Mouse (Mus musculus) hindbrain, embryonic 15.5 days (tissue): ENCODE data around the gene Glrp1. TPM values are rescaled to one million over a fixed set of nuclear protein-coding genes. Genes with fewer than 3 reads are reported as not detected.

ENCODE experiments used
- ATAC-seq: fragments of 200-750 bp; cut with Nextera tagmentation; 2 replicates; pipeline ENCODE4 v1.8.0; 2017; ENCODE audit warnings: low read depth, moderate number of reproducible peaks, moderate TSS enrichment; ENCODE audit not compliant: low FRiP score
- H3K27ac ChIP-seq: fragments of 300-500 bp; sonication (generic); replicated peaks from 2 replicates; pipeline ENCODE4 v1.5.1; 2015; ENCODE audit warnings: mild to moderate bottlenecking, inconsistent platforms
- H3K27me3 ChIP-seq: fragments of 300-500 bp; sonication (generic); 2 replicates; pipeline ENCODE4 v1.6.1; 2015; ENCODE audit warnings: control low read depth, inconsistent platforms
- H3K36me3 ChIP-seq: fragments of 300-500 bp; sonication (generic); 2 replicates; pipeline ENCODE4 v1.6.1; 2015; ENCODE audit warnings: control low read depth, inconsistent platforms
- H3K4me1 ChIP-seq: fragments of 300-500 bp; sonication (generic); replicated peaks from 2 replicates; pipeline ENCODE4 v1.6.1; 2015; ENCODE audit warnings: control low read depth, inconsistent platforms
- H3K4me2 ChIP-seq: fragments of 300-500 bp; sonication (generic); 2 replicates; pipeline ENCODE4 v1.6.1; 2015; ENCODE audit warnings: moderate library complexity, mild to moderate bottlenecking, inconsistent platforms
- H3K4me3 ChIP-seq: fragments of 300-500 bp; sonication (generic); 2 replicates; pipeline ENCODE4 v1.5.1; 2015; ENCODE audit warnings: mild to moderate bottlenecking, inconsistent platforms
- H3K9ac ChIP-seq: fragments of 300-500 bp; sonication (generic); 2 replicates; pipeline ENCODE4 v1.6.1; 2015; ENCODE audit warnings: inconsistent platforms
- H3K9me3 ChIP-seq: fragments of 300-500 bp; sonication (generic); 2 replicates; pipeline ENCODE4 v1.6.1; 2016; ENCODE audit warnings: control low read depth, inconsistent platforms
- WGBS: fragments of 180-500 bp; shearing (Covaris S2); methylation state at CpG from one replicate; pipeline ENCODE4 v1.1.7; 2015; 5-methylcytosine and 5-hydroxymethylcytosine counted together
- polyA plus RNA-seq: library from polyadenylated mRNA; unstranded; fragments of >200 nt; fragmentation: Nextera tagmentation; extraction: Ambion mirVana; gene quantifications from 2 replicates; pipeline ENCODE4 v1.2.1, GENCODE M21; 2015

The Glrp1 gene
- polyA plus RNA-seq, 1 experiment from 2014 or later: not detected

DNA sequence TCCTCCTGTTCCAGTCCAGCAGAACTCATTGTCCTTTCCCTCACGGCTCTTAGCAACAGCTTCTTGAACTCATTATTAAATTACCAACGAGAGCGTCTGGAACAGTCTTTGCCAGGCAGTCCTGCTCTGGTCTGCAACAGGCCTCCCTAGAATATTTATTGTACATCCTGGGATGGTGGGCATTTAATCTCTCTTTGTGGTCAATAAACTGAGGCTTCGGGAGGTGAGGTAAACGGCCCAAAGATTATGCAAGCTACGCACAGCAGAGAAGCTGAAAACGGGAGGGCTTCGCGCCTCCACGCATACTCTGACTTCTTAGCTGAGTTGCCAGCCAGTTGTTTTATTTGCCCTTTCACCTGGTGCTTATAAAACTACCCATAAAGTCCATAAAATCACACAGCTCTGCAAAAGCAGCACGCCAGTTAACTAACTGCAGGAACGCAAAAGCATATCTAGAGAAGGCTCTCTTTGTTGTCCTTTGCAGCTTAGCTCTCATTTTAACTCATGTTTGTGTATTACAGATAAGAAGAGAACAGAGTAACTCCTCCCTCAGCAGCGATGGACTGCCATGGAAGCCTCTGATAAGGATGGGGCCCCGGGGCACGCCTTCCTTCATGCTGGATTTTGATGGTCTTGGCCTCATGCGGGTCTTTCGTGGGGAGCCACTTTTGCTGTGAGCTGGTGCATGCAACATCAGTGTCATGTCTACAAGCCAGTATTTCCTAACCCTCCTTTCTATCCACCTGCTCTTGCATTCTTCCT, 18.1 kb downstream of the Glrp1 start:
- H3K9me3 ChIP-seq: no peaks in the 10 kb centered on the region
- WGBS: 74% methylated on average over 17 of the region's 17 CpGs
- H3K36me3 ChIP-seq: no peaks in the 10 kb centered on the region
- no peak for ATAC-seq
- no peak overlapping the region for H3K9ac ChIP-seq
- no peak overlapping the region for H3K4me2 ChIP-seq
- no peaks in the 10 kb centered on the region for H3K4me1 ChIP-seq
- H3K27me3 ChIP-seq: no peaks in the 10 kb centered on the region
- H3K27ac ChIP-seq: no peak overlapping the region
- no peak overlapping the region for H3K4me3 ChIP-seq

- ATAC-seq: no peak
- Histone ChIP-seq H3K27ac (no peak overlapping the region), H3K9me3 (no peaks in the 10 kb centered on the region), H3K4me3 (no peak overlapping the region), H3K4me2 (no peak overlapping the region), H3K36me3 (no peaks in the 10 kb centered on the region), H3K9ac (no peak overlapping the region), H3K27me3 (no peaks in the 10 kb centered on the region), H3K4me1 (no peaks in the 10 kb centered on the region)
- 92% methylated on average over 10 of the region's 10 CpGs for WGBS
Measured at GRCm38 (mm10) chr1:88490164-88490563, 19.7 kb downstream of the Glrp1 start.

- Histone ChIP-seq H3K9me3 (no peaks in the 10 kb centered on the region), H3K9ac (no peak overlapping the region), H3K36me3 (no peaks in the 10 kb centered on the region), H3K27me3 (no peaks in the 10 kb centered on the region), H3K4me2 (no peak overlapping the region), H3K4me3 (no peak overlapping the region), H3K27ac (no peak overlapping the region), H3K4me1 (no peaks in the 10 kb centered on the region)
- ATAC-seq: no peak
- WGBS: 61% methylated on average over 4 of the region's 4 CpGs
Measured at GRCm38 (mm10) chr1:88488957-88489356, 20.9 kb downstream of the Glrp1 start.

- WGBS: 78% methylated on average over 4 of the region's 4 CpGs
- ATAC-seq: no peak
Measured at GRCm38 (mm10) chr1:88486336-88486735, 23.5 kb downstream of the Glrp1 start.

GRCm38 (mm10) chr1:88484059-88484458, 25.8 kb downstream of the Glrp1 start:
- no peaks in the 10 kb centered on the region for H3K27me3 ChIP-seq
- H3K27ac ChIP-seq: no peak overlapping the region
- H3K4me2 ChIP-seq: no peak overlapping the region
- no peak overlapping the region for H3K4me3 ChIP-seq
- peaks cover 16% of the 10 kb centered on the region for H3K4me1 ChIP-seq
- WGBS: 79% methylated on average over 4 of the region's 4 CpGs
- no peaks in the 10 kb centered on the region for H3K36me3 ChIP-seq
- ATAC-seq: no peak
- no peaks in the 10 kb centered on the region for H3K9me3 ChIP-seq
- no peak overlapping the region for H3K9ac ChIP-seq

More at GRCm38 (mm10) chr1:88486336-88486735, 23.5 kb downstream of the Glrp1 start:
- no peaks in the 10 kb centered on the region for H3K27me3 ChIP-seq
- H3K4me1 ChIP-seq: peaks cover 10% of the 10 kb centered on the region
- H3K9ac ChIP-seq: no peak overlapping the region
- no peak overlapping the region for H3K27ac ChIP-seq
- no peaks in the 10 kb centered on the region for H3K36me3 ChIP-seq
- no peak overlapping the region for H3K4me2 ChIP-seq
- no peaks in the 10 kb centered on the region for H3K9me3 ChIP-seq
- H3K4me3 ChIP-seq: no peak overlapping the region

- no peaks in the 10 kb centered on the region for H3K27me3 ChIP-seq
- H3K9ac ChIP-seq: no peak overlapping the region
- H3K27ac ChIP-seq: peak overlapping the region; percentile 66; the same call in 1 of the 2 replicates
- no peaks in the 10 kb centered on the region for H3K36me3 ChIP-seq
- H3K4me3 ChIP-seq: no peak overlapping the region
- peaks cover 23% of the 10 kb centered on the region for H3K4me1 ChIP-seq
- peak; percentile 55; the same call in 1 of the 2 replicates for ATAC-seq
- H3K9me3 ChIP-seq: no peaks in the 10 kb centered on the region
- H3K4me2 ChIP-seq: no peak overlapping the region
- 47% methylated on average over 17 of the region's 17 CpGs for WGBS
Measured at GRCm38 (mm10) chr1:88482142-88483099, 27.4 kb downstream of the Glrp1 start.

DNA sequence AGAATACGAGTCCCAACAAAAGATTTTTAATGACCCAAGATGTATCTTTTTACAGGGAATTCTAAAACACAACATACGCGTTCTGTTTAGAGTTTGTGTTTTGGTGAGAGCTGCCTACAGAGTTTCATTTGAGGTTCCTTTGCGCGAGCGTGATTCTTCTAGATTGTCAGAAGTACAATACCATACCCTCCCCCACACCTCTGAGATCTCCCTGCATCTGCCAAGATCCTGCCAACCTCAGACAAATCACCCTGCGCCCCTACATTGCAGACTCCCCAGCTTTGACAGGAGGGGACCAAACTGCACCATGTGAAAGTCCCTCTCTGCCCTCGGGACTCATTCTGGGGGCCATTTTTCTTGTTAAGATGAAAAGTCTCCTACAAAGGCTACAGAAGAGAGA, 29.3 kb downstream of the Glrp1 start:
- no peaks in the 10 kb centered on the region for H3K9me3 ChIP-seq

DNA sequence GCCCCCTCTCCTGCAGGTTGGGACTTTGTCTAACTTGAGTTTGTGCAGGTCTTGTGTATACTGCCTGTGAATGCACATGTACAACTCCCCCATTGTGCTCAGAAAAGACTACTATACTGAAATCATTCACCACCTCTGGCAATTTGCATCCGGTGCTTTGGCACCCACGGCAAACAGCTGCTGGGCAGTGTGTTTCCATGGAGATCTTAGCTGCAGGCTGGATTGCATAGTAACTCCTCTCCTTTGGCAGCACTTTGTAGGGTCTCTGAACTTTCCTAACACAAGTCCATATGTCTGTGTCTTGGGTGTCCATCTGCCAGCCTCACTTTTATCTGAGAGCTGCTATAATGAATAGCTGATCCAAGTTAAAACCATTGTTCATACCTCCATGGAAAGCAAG, 31.7 kb downstream of the Glrp1 start:
- Histone ChIP-seq H3K9me3 (no peaks in the 10 kb centered on the region), H3K36me3 (no peaks in the 10 kb centered on the region), H3K4me1 (peaks cover 27% of the 10 kb centered on the region), H3K27ac (no peak overlapping the region; the same call in 1 of the 2 replicates), H3K27me3 (no peaks in the 10 kb centered on the region), H3K4me3 (no peak overlapping the region), H3K9ac (no peak overlapping the region), H3K4me2 (no peak overlapping the region)
- WGBS: 18% methylated on average over 2 of the region's 2 CpGs
- peak; percentile 50 for ATAC-seq

More for the DNA sequence above, 29.3 kb downstream of the Glrp1 start:
- Histone ChIP-seq H3K27ac (no peak overlapping the region), H3K9ac (no peak overlapping the region), H3K4me2 (no peak overlapping the region), H3K4me3 (no peak overlapping the region), H3K4me1 (peaks cover 24% of the 10 kb centered on the region), H3K27me3 (no peaks in the 10 kb centered on the region), H3K36me3 (no peaks in the 10 kb centered on the region)
- WGBS: 57% methylated on average over 8 of the region's 8 CpGs
- ATAC-seq: no peak

DNA sequence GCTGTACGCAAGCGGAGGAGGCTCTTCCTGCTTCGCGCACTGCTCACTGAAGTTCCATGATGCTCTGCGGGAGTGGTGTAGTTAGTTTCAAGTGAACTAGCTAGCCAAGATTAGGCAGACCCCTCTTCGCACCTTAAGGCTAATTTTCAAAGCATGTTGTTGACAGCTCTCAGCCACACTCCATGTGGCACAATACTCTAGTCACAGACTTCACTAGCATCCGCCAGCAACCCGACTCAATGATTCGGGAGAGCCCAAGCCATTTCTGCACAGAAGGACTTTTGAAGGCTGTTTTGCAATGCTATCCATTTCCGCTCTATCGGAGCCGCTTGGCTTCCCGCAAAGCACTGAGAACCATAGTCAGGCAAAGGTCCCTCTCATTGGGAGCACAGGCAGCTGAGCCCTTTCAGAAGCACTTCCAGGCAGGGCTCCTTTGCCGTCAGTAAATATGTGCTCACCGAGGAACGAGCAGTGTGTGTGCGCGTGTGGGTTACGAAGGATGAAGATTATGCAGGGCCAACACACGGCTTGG, 33.2 kb downstream of the Glrp1 start:
- 89% methylated on average over 20 of the region's 20 CpGs for WGBS

DNA sequence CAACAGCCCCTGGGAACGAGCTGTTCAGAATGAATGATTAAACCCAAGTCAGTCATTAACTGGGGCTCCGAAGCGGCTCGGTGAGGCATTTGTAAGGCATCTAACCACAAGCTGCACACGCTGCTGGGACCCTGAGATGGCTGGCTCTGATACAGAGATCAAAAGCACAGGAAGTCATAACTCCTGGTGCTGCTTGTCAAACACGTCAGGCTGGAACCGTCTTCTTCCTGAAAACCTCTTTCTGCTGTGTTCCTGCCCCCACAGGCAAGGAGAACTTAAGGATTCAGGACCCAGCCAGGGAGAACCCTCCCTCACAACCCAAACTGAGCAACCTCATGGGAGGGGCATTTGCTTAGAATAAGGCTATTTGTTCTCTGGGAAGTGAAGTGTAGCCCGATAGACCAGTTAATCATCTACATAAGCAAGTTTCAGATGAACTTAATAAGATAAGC, 34.3 kb downstream of the Glrp1 start:
- Histone ChIP-seq H3K27ac (no peak overlapping the region), H3K4me3 (no peak overlapping the region), H3K27me3 (no peaks in the 10 kb centered on the region), H3K4me1 (peaks cover 15% of the 10 kb centered on the region; the same call in 1 of the 2 replicates), H3K9ac (no peak overlapping the region), H3K4me2 (no peak overlapping the region), H3K36me3 (no peaks in the 10 kb centered on the region), H3K9me3 (no peaks in the 10 kb centered on the region)
- WGBS: 22% methylated on average over 8 of the region's 8 CpGs
- no peak for ATAC-seq

More for the DNA sequence above, 33.2 kb downstream of the Glrp1 start:
- ATAC-seq: no peak
- Histone ChIP-seq H3K4me3 (no peak overlapping the region), H3K36me3 (no peaks in the 10 kb centered on the region), H3K27me3 (no peaks in the 10 kb centered on the region), H3K9me3 (no peaks in the 10 kb centered on the region), H3K27ac (no peak overlapping the region), H3K4me2 (no peak overlapping the region), H3K9ac (no peak overlapping the region), H3K4me1 (peaks cover 21% of the 10 kb centered on the region; the same call in 1 of the 2 replicates)

DNA sequence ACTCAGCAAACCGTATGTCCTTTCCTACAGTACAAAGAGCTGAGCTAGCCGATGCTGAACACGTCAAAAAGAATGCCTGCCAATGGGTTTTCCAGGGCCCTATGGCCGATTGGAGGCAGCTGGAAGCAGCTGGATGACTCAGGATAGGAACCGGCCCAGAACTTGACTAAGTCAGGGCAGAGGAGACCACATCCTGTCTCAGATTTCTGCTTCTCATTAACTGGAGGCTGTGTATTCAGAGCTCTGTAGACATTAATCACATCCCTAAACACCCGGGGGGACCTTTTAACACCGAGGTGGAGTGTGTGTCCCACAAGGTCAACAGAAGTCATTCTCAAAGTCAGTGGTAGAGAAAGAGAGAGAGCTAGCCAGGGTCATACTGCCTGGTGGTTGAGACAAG, 35.3 kb downstream of the Glrp1 start:
- WGBS: 53% methylated on average over 7 of the region's 7 CpGs
- no peak for ATAC-seq

More for the DNA sequence above, 35.3 kb downstream of the Glrp1 start:
- Histone ChIP-seq H3K4me1 (0 out of 2 replicates have a peak, but pooled peaks cover 15% of the 10 kb centered on the region), H3K36me3 (no peaks in the 10 kb centered on the region), H3K27me3 (no peaks in the 10 kb centered on the region), H3K4me2 (no peak overlapping the region), H3K9me3 (no peaks in the 10 kb centered on the region), H3K9ac (no peak overlapping the region), H3K4me3 (no peak overlapping the region), H3K27ac (no peak overlapping the region)
